Mouse (Mus musculus) C2C12 (cell line): ENCODE measurements at regions not wholly inside any gene's neighbourhood (a gene's known extent, or its start where the extent isn't known, plus 50 kb on each side); places are given as distances from the start of the nearest gene placed in this dataset.

Source experiments
- CTCF ChIP-seq: IDR thresholded peaks from one replicate; pipeline ENCODE4 v1.5.1; 2011; ENCODE audit not compliant: control insufficient read depth, insufficient read depth, insufficient read length
- MAX ChIP-seq: IDR thresholded peaks from one replicate; pipeline ENCODE4 v1.6.1; 2011; ENCODE audit warnings: mild to moderate bottlenecking, control low read depth
- MYOD1 ChIP-seq: IDR thresholded peaks from one replicate; pipeline ENCODE4 v1.6.1; 2011; ENCODE audit warnings: low read depth; ENCODE audit not compliant: control insufficient read depth, insufficient read length
- MYOG ChIP-seq: IDR thresholded peaks from one replicate; pipeline ENCODE4 v1.6.1; 2011; ENCODE audit not compliant: control insufficient read depth, insufficient read length; ENCODE audit errors: extremely low read depth
- USF1 ChIP-seq: IDR thresholded peaks from one replicate; pipeline ENCODE4 v1.6.1; 2011; ENCODE audit warnings: low read depth, mild to moderate bottlenecking, control low read depth, moderate library complexity

DNA sequence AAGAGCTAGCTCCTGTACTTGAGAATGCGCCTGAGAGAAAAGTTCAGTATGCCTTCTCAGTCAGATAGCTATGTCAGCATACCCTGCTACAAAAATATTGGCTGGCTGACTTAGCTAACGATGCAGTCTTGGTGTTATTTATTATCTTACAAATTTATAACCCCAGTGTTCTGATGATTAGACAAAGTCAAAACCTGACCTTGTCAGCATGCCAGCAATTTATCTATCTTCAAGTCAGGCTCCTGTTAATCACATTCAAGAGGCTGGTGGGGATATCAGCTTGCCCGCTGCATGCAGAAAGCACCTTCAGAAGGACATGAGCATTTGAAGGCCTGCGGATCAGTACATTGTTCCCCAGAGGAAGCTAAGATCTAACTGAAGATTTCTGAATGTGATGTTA lies 146.0 kb upstream of the Plxnc1 start:
- no peak for TF ChIP-seq CTCF
- TF ChIP-seq USF1: no peak
- no peak for TF ChIP-seq MYOD1
- TF ChIP-seq MYOG: no peak
- no peak for TF ChIP-seq MAX
